Mouse (Mus musculus) embryonic facial prominence, embryonic 14.5 days (tissue): ENCODE data around the gene Tcf23. TPM values are rescaled to one million over a fixed set of nuclear protein-coding genes. Genes with fewer than 3 reads are reported as not detected.
A peak's percentile ranks its signal among the peaks of the same experiment; 100 is the strongest.

Experiments
- ATAC-seq: fragments of 200-750 bp; cut with Nextera tagmentation; 2 replicates; pipeline ENCODE4 v1.8.0; 2017; ENCODE audit warnings: low read depth, moderate number of reproducible peaks, moderate TSS enrichment
- DNase-seq: peaks from one replicate; pipeline ENCODE4 v3.0.0-alpha.2; 2015; ENCODE audit warnings: low spot score
- H3K27ac ChIP-seq: fragments of 300-500 bp; sonication (generic); replicated peaks from 2 replicates; pipeline ENCODE4 v1.5.1; 2014; ENCODE audit warnings: low read depth, mild to moderate bottlenecking, low read length, moderate library complexity
- H3K27me3 ChIP-seq: fragments of 300-500 bp; sonication (generic); replicated peaks from 2 replicates; pipeline ENCODE4 v1.6.1; 2014; ENCODE audit warnings: low read length; ENCODE audit not compliant: control insufficient read depth, insufficient read depth
- H3K36me3 ChIP-seq: fragments of 300-500 bp; sonication (generic); 2 replicates; pipeline ENCODE4 v1.6.1; 2014; ENCODE audit warnings: low read length, mixed read lengths; ENCODE audit not compliant: control insufficient read depth, insufficient read depth
- H3K4me1 ChIP-seq: fragments of 300-500 bp; sonication (generic); 2 replicates; pipeline ENCODE4 v1.6.1; 2014; ENCODE audit warnings: antibody characterized with exemption, low read length; ENCODE audit not compliant: control insufficient read depth, insufficient read depth
- H3K4me2 ChIP-seq: fragments of 300-500 bp; sonication (generic); 2 replicates; pipeline ENCODE4 v1.6.1; 2014; ENCODE audit warnings: low read depth, mild to moderate bottlenecking, low read length, moderate library complexity, mixed read lengths
- H3K4me3 ChIP-seq: fragments of 300-500 bp; sonication (generic); 2 replicates; pipeline ENCODE4 v1.5.1; 2014; ENCODE audit warnings: low read depth, mild to moderate bottlenecking, low read length
- H3K9ac ChIP-seq: fragments of 300-500 bp; sonication (generic); 2 replicates; pipeline ENCODE4 v1.6.1; 2014; ENCODE audit warnings: low read depth, mild to moderate bottlenecking, low read length, moderate library complexity, mixed read lengths
- H3K9me3 ChIP-seq: fragments of 300-500 bp; sonication (generic); 2 replicates; pipeline ENCODE4 v1.6.1; 2016; ENCODE audit warnings: low read length; ENCODE audit not compliant: control insufficient read depth
- WGBS: fragments of 180-500 bp; shearing (Covaris S2); extraction: QIAGEN DNeasy Blood & Tissue Kit; methylation state at CpG from one replicate; pipeline ENCODE4 v1.1.7; 2014; 5-methylcytosine and 5-hydroxymethylcytosine counted together
- polyA plus RNA-seq: library from polyadenylated mRNA; unstranded; fragments of >200 nt; fragmentation: Nextera tagmentation; extraction: Ambion mirVana; gene quantifications from 2 replicates; pipeline ENCODE4 v1.2.1, GENCODE M21; 2014

Gene Tcf23
- polyA plus RNA-seq = 0.19 TPM in 1 of 2 replicates, not detected in the other

DNA sequence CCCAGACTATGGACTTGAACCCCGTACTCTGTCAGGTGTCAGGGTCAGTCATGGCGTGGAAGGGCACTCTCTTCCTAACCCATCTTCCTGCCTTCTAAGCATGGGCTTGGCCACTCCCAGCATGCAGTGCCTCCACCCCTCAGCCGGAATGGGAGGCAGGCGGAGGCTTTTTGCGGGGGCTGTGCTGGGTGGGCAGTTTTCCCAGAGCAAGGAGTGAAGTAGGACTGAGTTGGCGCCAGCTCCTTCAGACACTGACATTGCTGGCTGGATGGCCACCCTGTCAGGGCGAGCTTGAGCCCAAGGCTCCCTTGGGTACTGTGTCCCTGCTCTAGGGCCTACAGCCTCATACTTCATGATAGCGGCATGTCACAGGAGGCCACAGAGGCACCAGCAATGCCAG lies at the start of gene Tcf23:
TSS of gene Tcf23 (plus strand) at position 247 of the 400 bp plus-strand sequence.
- Histone ChIP-seq H3K4me2 (no peak within 1 kb of the TSS), H3K9ac (no peak within 1 kb of the TSS), H3K4me3 (no peak within 1 kb of the TSS), H3K36me3 (no peaks in the 10 kb centered on the region), H3K27me3 (no peaks in the 10 kb centered on the region), H3K9me3 (no peaks in the 10 kb centered on the region), H3K4me1 (no peaks in the 10 kb centered on the region), H3K27ac (no peak within 1 kb of the TSS)
- no peak for DNase-seq
- ATAC-seq = no peak
- WGBS = 66% methylated on average over 8 of the region's 8 CpGs

DNA sequence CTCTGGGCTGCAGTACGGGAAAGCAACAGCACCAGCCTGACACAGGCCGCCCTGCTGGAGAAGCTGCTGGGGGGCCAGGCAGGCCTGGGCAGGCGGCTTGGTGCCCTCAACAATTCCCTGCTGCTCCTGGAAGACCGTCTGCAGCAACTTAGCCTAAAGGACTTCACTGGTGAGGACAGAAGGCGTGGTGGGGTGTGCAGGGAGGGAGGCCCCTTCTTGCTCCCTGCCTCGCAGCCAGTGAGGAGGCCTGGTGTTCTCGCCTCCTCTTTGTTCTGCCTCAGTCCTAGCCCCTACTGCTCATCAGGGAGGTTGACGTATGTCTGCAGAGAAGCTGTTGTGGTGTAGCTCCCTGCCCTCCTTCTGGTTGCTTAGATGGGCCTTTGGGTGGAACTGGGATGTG lies 49.8 kb upstream of the Tcf23 start:
- ATAC-seq (no peak), DNase-seq (no peak)
- Histone ChIP-seq H3K4me1 (peaks cover 17% of the 10 kb centered on the region), H3K9ac (0 out of 2 replicates have a peak overlapping the region, but pooled peaks have one; percentile 32), H3K27ac (no peak overlapping the region), H3K4me3 (no peak overlapping the region), H3K4me2 (no peak overlapping the region), H3K27me3 (no peaks in the 10 kb centered on the region), H3K9me3 (no peaks in the 10 kb centered on the region), H3K36me3 (peaks cover 43% of the 10 kb centered on the region)
- 65% methylated on average over 8 of the region's 8 CpGs for WGBS

DNA sequence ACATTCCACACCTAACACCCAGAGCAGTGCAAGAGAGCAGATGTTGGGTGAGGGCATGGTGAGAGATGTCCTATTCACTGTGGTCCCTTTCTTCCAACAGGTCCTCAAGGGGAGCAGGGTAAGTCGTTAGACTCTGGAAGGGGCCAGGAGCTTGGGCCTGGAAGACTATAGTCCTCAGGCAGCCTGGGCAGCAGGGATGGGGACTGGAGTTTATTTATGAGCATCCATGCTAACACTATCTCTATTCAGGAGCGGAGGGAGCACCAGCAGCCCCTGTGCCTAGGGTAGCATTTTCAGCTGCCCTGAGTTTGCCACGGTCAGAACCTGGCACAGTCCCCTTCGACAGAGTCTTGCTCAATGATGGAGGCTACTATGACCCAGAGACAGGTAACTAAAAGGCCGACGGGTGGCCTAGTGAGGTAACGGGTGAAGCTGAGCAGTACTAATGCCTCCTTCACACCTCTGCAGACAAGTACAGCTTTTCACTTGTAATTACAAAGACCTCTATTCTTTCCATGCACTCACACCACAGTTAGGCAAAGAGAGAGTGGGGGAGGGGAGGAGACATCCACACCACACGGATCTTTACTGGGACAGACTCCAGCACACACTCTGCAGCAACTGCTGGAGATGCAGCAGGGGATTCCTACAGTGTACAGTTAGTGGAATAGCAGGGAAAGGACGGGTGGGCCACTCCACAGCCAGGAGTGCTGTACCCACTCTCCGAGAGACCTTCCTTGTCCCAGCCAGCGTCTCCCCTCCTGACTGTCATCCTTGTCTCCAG lies 48.4 kb upstream of the Tcf23 start:
- Histone ChIP-seq H3K4me2 (no peak overlapping the region), H3K4me1 (peaks cover 17% of the 10 kb centered on the region), H3K9ac (no peak overlapping the region), H3K36me3 (peaks cover 43% of the 10 kb centered on the region), H3K9me3 (no peaks in the 10 kb centered on the region), H3K27ac (no peak overlapping the region), H3K4me3 (no peak overlapping the region), H3K27me3 (no peaks in the 10 kb centered on the region)
- no peak for ATAC-seq
- peak; percentile 41 for DNase-seq
- 68% methylated on average over 11 of the region's 11 CpGs for WGBS

DNA sequence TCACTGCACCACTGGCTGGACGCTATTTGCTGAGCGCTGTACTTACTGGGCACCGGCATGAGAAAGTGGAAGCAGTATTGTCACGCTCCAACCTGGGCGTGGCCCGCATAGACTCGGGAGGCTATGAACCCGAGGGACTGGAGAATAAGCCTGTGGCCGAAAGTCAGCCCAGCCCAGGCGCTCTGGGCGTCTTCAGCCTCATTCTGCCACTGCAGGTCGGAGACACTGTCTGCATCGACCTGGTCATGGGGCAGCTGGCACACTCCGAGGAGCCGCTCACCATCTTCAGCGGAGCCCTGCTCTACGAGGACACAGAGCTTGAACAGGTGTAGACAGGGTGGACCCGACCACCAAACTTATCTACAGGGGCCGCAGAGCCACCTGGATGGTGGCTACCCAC lies 47.8 kb upstream of the Tcf23 start:
- WGBS = 70% methylated on average over 19 of the region's 19 CpGs
- H3K4me2 ChIP-seq = peak overlapping the region; percentile 70; the same call in 1 of the 2 replicates
- ATAC-seq (0 out of 2 replicates have a peak, but pooled peaks have one; percentile 0), DNase-seq (no peak)
- H3K9me3 ChIP-seq = no peaks in the 10 kb centered on the region
- H3K27me3 ChIP-seq = no peaks in the 10 kb centered on the region
- no peak overlapping the region for H3K9ac ChIP-seq
- H3K4me3 ChIP-seq = no peak overlapping the region
- peaks cover 17% of the 10 kb centered on the region for H3K4me1 ChIP-seq
- H3K36me3 ChIP-seq = peaks cover 43% of the 10 kb centered on the region
- H3K27ac ChIP-seq = no peak overlapping the region

DNA sequence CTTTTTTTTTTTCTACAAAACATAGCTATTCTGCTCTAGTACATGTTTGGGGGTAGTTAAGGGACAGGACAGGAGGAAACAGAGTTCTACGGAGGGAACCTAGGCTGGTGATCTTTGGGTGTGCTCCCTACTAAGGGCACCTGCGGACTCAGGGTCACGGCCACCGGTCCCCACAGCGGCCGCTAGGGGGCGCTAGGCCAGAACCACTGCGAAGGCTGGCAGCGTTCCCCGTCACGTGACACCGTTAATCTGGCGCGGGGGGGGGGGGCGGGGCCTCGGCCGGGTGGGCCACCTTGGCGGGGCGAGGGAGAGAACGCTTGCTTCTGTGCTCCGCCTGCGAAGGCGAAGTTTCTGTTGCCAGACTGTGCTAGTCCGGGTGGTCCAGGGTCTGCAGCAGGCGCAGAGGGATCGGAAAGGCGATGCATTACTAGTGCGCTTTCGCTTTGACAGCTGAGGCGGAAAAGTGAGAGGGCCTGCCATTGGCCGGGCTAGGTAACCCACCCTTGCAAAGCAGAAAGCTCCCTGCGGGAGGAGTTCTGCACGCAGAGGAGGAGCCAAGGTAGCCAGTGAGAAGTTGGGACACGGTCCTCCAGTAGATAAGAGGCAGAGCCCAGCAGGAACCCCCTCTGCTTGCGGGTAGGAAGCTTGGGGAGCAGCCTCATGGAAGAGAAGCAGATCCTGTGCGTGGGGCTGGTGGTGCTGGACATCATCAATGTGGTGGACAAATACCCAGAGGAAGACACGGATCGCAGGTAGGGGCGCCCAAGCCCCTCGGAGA lies 47.0 kb upstream of the Tcf23 start, which contains the start of gene Khk:
TSS of gene Khk (plus strand) at position 176 of the 778 bp plus-strand sequence.
- ATAC-seq (peak; percentile 91), DNase-seq (peak; percentile 93)
- Histone ChIP-seq H3K9me3 (no peaks in the 10 kb centered on the region), H3K27me3 (no peaks in the 10 kb centered on the region), H3K27ac (peak within 1 kb of the TSS; percentile 83), H3K4me1 (peaks cover 13% of the 10 kb centered on the region), H3K9ac (peak within 1 kb of the TSS; percentile 62), H3K4me3 (peak within 1 kb of the TSS; percentile 46), H3K4me2 (peak within 1 kb of the TSS; percentile 70), H3K36me3 (peaks cover 43% of the 10 kb centered on the region)
- WGBS = 1% methylated on average over 29 of the region's 40 CpGs

DNA sequence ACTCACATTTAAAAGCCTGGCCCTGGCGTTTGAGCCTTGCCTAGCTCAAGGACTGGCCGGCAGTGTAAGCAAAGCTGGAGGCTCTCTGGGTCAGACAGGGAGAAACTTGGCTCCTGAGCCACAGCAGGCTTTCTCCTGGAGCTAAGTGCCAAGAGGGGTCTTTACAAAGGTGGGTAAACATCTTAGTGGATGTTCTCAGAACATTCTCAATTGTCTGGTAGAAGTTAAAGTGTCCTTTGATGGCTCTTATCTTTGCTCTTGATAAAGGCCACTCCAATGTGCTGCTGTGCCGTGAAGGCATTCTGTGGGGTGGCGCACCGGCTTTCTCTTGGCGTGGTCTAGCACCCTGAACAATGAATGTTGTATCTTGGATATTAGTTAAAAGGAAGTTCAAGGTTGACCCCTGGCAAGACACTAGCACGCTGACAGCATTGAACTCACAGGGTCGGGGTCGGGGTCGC lies 45.9 kb upstream of the Tcf23 start:
- Histone ChIP-seq H3K27me3 (no peaks in the 10 kb centered on the region), H3K9me3 (no peaks in the 10 kb centered on the region), H3K9ac (0 out of 2 replicates have a peak overlapping the region, but pooled peaks have one; percentile 23), H3K4me2 (peak overlapping the region; percentile 70), H3K36me3 (peaks cover 35% of the 10 kb centered on the region), H3K4me3 (no peak overlapping the region), H3K4me1 (peaks cover 11% of the 10 kb centered on the region), H3K27ac (0 out of 2 replicates have a peak overlapping the region, but pooled peaks have one; percentile 83)
- DNase-seq (no peak), ATAC-seq (no peak)
- WGBS = 71% methylated on average over 10 of the region's 10 CpGs

DNA sequence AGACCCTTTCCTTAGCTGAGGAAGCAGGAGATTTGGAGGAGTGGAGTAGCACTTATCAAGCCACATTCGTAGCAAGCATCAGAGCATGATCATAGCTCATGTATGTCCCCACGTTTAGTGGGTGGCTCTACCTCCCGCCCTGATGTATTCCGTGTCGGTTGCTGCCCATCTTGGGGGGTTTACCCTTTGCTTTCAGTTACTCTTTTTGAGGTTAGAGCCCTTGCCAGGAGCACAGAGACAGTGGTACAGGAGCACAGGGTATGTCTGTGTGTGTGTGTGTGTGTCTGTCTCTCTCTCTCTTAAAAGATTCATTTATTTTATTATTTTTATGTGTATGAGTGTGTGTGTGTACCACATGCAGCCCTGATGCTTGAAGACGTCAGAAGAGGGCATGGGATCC lies 45.3 kb upstream of the Tcf23 start:
- no peaks in the 10 kb centered on the region for H3K9me3 ChIP-seq
- H3K27me3 ChIP-seq = no peaks in the 10 kb centered on the region
- no peak overlapping the region for H3K9ac ChIP-seq
- H3K4me2 ChIP-seq = no peak overlapping the region
- 90% methylated on average over 6 of the region's 6 CpGs for WGBS
- H3K36me3 ChIP-seq = peaks cover 30% of the 10 kb centered on the region
- H3K4me3 ChIP-seq = no peak overlapping the region
- no peak overlapping the region for H3K27ac ChIP-seq
- H3K4me1 ChIP-seq = peaks cover 11% of the 10 kb centered on the region
- ATAC-seq = no peak
- no peak for DNase-seq

DNA sequence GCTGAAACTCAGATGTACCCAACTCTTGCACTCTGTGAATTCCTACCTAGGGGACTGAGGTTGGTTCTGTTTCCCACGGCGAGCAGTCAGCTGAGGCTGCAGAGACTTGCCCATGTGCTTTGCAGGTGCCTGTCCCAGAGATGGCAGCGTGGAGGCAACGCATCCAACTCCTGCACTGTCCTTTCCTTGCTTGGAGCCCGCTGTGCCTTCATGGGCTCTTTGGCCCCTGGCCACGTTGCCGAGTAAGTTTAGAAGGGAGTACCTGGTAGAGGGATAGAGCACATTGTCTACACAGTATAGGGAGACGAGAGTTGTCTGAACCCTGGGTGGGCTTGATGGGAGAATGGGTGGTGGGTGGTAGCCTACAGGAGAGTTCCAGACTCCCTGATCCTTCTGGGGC lies 43.8 kb upstream of the Tcf23 start:
- DNase-seq = no peak
- H3K4me3 ChIP-seq = no peak overlapping the region
- no peak overlapping the region for H3K4me2 ChIP-seq
- ATAC-seq = no peak
- no peak overlapping the region for H3K9ac ChIP-seq
- H3K27me3 ChIP-seq = no peaks in the 10 kb centered on the region
- peaks cover 11% of the 10 kb centered on the region for H3K4me1 ChIP-seq
- H3K9me3 ChIP-seq = no peaks in the 10 kb centered on the region
- H3K27ac ChIP-seq = no peak overlapping the region
- H3K36me3 ChIP-seq = peaks cover 15% of the 10 kb centered on the region
- 76% methylated on average over 8 of the region's 8 CpGs for WGBS
